18 mouse cellular contexts compared by ENCODE assay signal in genomic region chr9:57203571-57203970, GRCm38 (mm10). TPM values are rescaled to one million over a fixed set of nuclear protein-coding genes. Genes with fewer than 3 reads are reported as not detected.
DNase-seq lines count a peak whose midpoint lies in the region; TF ChIP-seq lines count a peak whose summit lies in the region.
"Not testable (repeated sequence)": the region's sequence is repeated elsewhere in the genome, so short reads cannot be mapped to it uniquely, and the experiment has no call there.
"Had no signal": no experiment of that assay in that cellular context is flagged by ENCODE, and none has a peak within 500 bp of the region (broad histone marks: within the 10 kb centered on the region; RNA-seq: fewer than 3 reads in every experiment).

No protein-coding gene starts in this region.

- TF ChIP-seq EP300 in ES-Bruce4 (IDR thresholded peaks at IDR 0.05; ENCODE audit: insufficient read depth, low read depth, low read length), result not testable (repeated sequence)

- H3K27ac ChIP-seq in ES-Bruce4 (ENCODE audit: insufficient read depth, low read length), result peak overlapping the region; percentile 76

- not testable (repeated sequence) for H3K9me3 ChIP-seq in ES-Bruce4 (replicated peaks; ENCODE audit: control insufficient read depth, insufficient read depth, low read length, poor library complexity, severe bottlenecking)

- H3K4me1 ChIP-seq in ES-Bruce4 (ENCODE audit: control insufficient read depth, insufficient read depth, low read length), result not testable (repeated sequence)

- not testable (repeated sequence) for H3K36me3 ChIP-seq in ES-Bruce4 (ENCODE audit: control insufficient read depth, insufficient read depth, low read length, poor library complexity, severe bottlenecking)

- not testable (repeated sequence) for H3K4me3 ChIP-seq in ES-Bruce4 (ENCODE audit: low read depth, low read length)

- not testable (repeated sequence) for H3K27me3 ChIP-seq in ES-Bruce4 (ENCODE audit: control insufficient read depth, insufficient read depth, low read length, poor library complexity, severe bottlenecking)

- DNase-seq in MEL-GATA-1-ER (ENCODE audit: extremely low read depth, low read depth) (peak; percentile 68), liver (peak; percentile 11)
- peak; percentile 62 for DNase-seq in brain, adult 2 months (ENCODE audit: low read depth, low spot score)
- peak; percentile 2 for DNase-seq in right cerebral cortex, adult 18-20 months
- peak; percentile 6 for DNase-seq in urinary bladder, postnatal 25 days (ENCODE audit: low spot score)

- H3K9ac ChIP-seq in ES-Bruce4 (ENCODE audit: low read depth, poor library complexity, severe bottlenecking), result not testable (repeated sequence)

- TF ChIP-seq CTCF in ES-Bruce4 (IDR thresholded peaks at IDR 0.05; ENCODE audit: low read depth, low read length), result not testable (repeated sequence)

- TF ChIP-seq POLR2A in ES-Bruce4 (IDR thresholded peaks at IDR 0.05; ENCODE audit: insufficient read depth, low read length), result not testable (repeated sequence)

RNA-seq across cellular contexts. Expression of gene Trcg1, which starts 32.8 kb away (rescaled TPM):
- polyA plus RNA-seq in ES-Bruce4 (2011; ENCODE audit: insufficient read depth, insufficient read length, low read depth, missing spikeins), result not detected in 2 replicates
- polyA plus RNA-seq: activated CD4-positive, CD25-positive, alpha-beta regulatory T cell, adult 4 months; brain, embryonic 14.5 days; CD4-positive, CD25-positive, alpha-beta regulatory T cell, adult 4 months; embryonic facial prominence, embryonic 11.5 days; embryonic facial prominence, embryonic 13.5 days; embryonic facial prominence, embryonic 15.5 days; erythroblast, embryonic 14.5 days; forebrain, embryonic 12.5 days; forebrain, embryonic 14.5 days; forebrain, embryonic 16.5 days; frontal cortex, adult 2 months; Patski had no signal

RNA-seq across cellular contexts. Expression of gene Commd4, which starts 45.4 kb away (rescaled TPM):
- polyA plus RNA-seq in ES-Bruce4 (2011; ENCODE audit: insufficient read depth, insufficient read length, low read depth, missing spikeins), result 56.8 and 64.1 TPM in 2 replicates

RNA-seq across cellular contexts. Expression of gene Neil1, which starts 55.5 kb away (rescaled TPM):
- 7.9 and 10.4 TPM in 2 replicates for polyA plus RNA-seq in ES-Bruce4 (2011; ENCODE audit: insufficient read depth, insufficient read length, low read depth, missing spikeins)

RNA-seq across cellular contexts. Expression of gene 1700017B05Rik, which starts 58.8 kb away (rescaled TPM):
- 45.4 and 48.0 TPM in 2 replicates for polyA plus RNA-seq in ES-Bruce4 (2011; ENCODE audit: insufficient read depth, insufficient read length, low read depth, missing spikeins)

Comparison
In these comparisons a context has a peak if more than half of its experiments do, and no peak if none do; other contexts are left out.
1. DNase-seq: peak in every context shown above with its lines; median percentile 68 in MEL-GATA-1-ER; 62 in brain, adult 2 months; 11 in liver; 6 in urinary bladder, postnatal 25 days; 2 in right cerebral cortex, adult 18-20 months.